Mouse (Mus musculus): Measurements from ENCODE around the gene Glt1d1. TPM values are rescaled to one million over a fixed set of nuclear protein-coding genes. Genes with fewer than 3 reads are reported as not detected.
"Not testable (repeated sequence)": the region's sequence is repeated elsewhere in the genome, so short reads cannot be mapped to it uniquely, and the experiment has no call there.

Gene Glt1d1
- polyA plus RNA-seq, 1 experiment: 2.5 TPM

- Histone ChIP-seq H3K4me3 (ENCODE audit: insufficient read depth, low read depth, low read length) (no peak overlapping the region), H3K27ac (ENCODE audit: insufficient read depth, low read depth, low read length) (no peak overlapping the region), H3K4me1 (ENCODE audit: control insufficient read depth, insufficient read depth, low read length) (no peaks in the 10 kb centered on the region), H3K27me3 (replicated peaks; ENCODE audit: control insufficient read depth, insufficient read depth, low read length) (no peaks in the 10 kb centered on the region), H3K36me3 (ENCODE audit: control insufficient read depth, insufficient read depth, low read length) (no peaks in the 10 kb centered on the region)
- DNase-seq: no peak
- 92% methylated on average over 8 of the region's 8 CpGs for WGBS
- no peak for TF ChIP-seq POLR2A (IDR thresholded peaks at IDR 0.05; ENCODE audit: low read depth, low read length)
- no peak for TF ChIP-seq CTCF (conservative IDR thresholded peaks at IDR 0.05; ENCODE audit: insufficient read depth, insufficient read length, low read depth, low read length)
Observed at GRCm38 (mm10) chr5:127705976-127706375, 73.9 kb downstream of the Glt1d1 start.

- no peaks in the 10 kb centered on the region for H3K36me3 ChIP-seq (ENCODE audit: control insufficient read depth, insufficient read depth, low read length)
- no peaks in the 10 kb centered on the region for H3K27me3 ChIP-seq (replicated peaks; ENCODE audit: control insufficient read depth, insufficient read depth, low read length)
- H3K4me3 ChIP-seq (ENCODE audit: insufficient read depth, low read depth, low read length): no peak overlapping the region
- no peak overlapping the region for H3K27ac ChIP-seq (ENCODE audit: insufficient read depth, low read depth, low read length)
- no peak for TF ChIP-seq POLR2A (IDR thresholded peaks at IDR 0.05; ENCODE audit: low read depth, low read length)
- no peak for TF ChIP-seq CTCF (conservative IDR thresholded peaks at IDR 0.05; ENCODE audit: insufficient read depth, insufficient read length, low read depth, low read length)
- DNase-seq: no peak
- no peaks in the 10 kb centered on the region for H3K4me1 ChIP-seq (ENCODE audit: control insufficient read depth, insufficient read depth, low read length)
- 74% methylated on average over 9 of the region's 9 CpGs for WGBS
Observed at GRCm38 (mm10) chr5:127708143-127708542, 76.1 kb downstream of the Glt1d1 start.

GRCm38 (mm10) chr5:127714783-127715704 lies 83.0 kb downstream of the Glt1d1 start:
- no peak for DNase-seq
- WGBS: 67% methylated on average over 7 of the region's 7 CpGs
- H3K27me3 ChIP-seq (replicated peaks; ENCODE audit: control insufficient read depth, insufficient read depth, low read length): no peaks in the 10 kb centered on the region
- H3K27ac ChIP-seq (ENCODE audit: insufficient read depth, low read depth, low read length): no peak overlapping the region
- H3K4me1 ChIP-seq (ENCODE audit: control insufficient read depth, insufficient read depth, low read length): no peaks in the 10 kb centered on the region
- no peak overlapping the region for H3K4me3 ChIP-seq (ENCODE audit: insufficient read depth, low read depth, low read length)
- no peaks in the 10 kb centered on the region for H3K36me3 ChIP-seq (ENCODE audit: control insufficient read depth, insufficient read depth, low read length)
- TF ChIP-seq POLR2A (IDR thresholded peaks at IDR 0.05; ENCODE audit: low read depth, low read length) (no peak), CTCF (conservative IDR thresholded peaks at IDR 0.05; ENCODE audit: insufficient read depth, insufficient read length, low read depth, low read length) (0 out of 2 replicates have a peak, but pooled peaks have one; percentile 23)

GRCm38 (mm10) chr5:127720591-127721379 lies 88.7 kb downstream of the Glt1d1 start:
- Histone ChIP-seq H3K27me3 (replicated peaks; ENCODE audit: control insufficient read depth, insufficient read depth, low read length) (no peaks in the 10 kb centered on the region; the same call in 1 of the 2 replicates), H3K4me1 (ENCODE audit: control insufficient read depth, insufficient read depth, low read length) (no peaks in the 10 kb centered on the region), H3K36me3 (ENCODE audit: control insufficient read depth, insufficient read depth, low read length) (no peaks in the 10 kb centered on the region), H3K4me3 (ENCODE audit: insufficient read depth, low read depth, low read length) (peak overlapping the region; percentile 22; the same call in 1 of the 2 replicates), H3K27ac (ENCODE audit: insufficient read depth, low read depth, low read length) (no peak overlapping the region)
- 32% methylated on average over 15 of the region's 15 CpGs for WGBS
- no peak for TF ChIP-seq POLR2A (IDR thresholded peaks at IDR 0.05; ENCODE audit: low read depth, low read length)
- TF ChIP-seq CTCF (conservative IDR thresholded peaks at IDR 0.05; ENCODE audit: insufficient read depth, insufficient read length, low read depth, low read length): no peak
- DNase-seq: peak; percentile 76

- H3K4me3 ChIP-seq (ENCODE audit: insufficient read depth, low read depth, low read length); H3K4me1 ChIP-seq (ENCODE audit: control insufficient read depth, insufficient read depth, low read length); H3K27me3 ChIP-seq (replicated peaks; ENCODE audit: control insufficient read depth, insufficient read depth, low read length); H3K27ac ChIP-seq (ENCODE audit: insufficient read depth, low read depth, low read length); H3K36me3 ChIP-seq (ENCODE audit: control insufficient read depth, insufficient read depth, low read length); DNase-seq: not testable (repeated sequence)
- WGBS: 97% methylated on average over 12 of the region's 12 CpGs
Observed at GRCm38 (mm10) chr5:127722171-127722570, 90.1 kb downstream of the Glt1d1 start.

- DNase-seq: no peak
- WGBS: 95% methylated on average over 2 of the region's 2 CpGs
- no peaks in the 10 kb centered on the region for H3K36me3 ChIP-seq (ENCODE audit: control insufficient read depth, insufficient read depth, low read length)
- TF ChIP-seq POLR2A (IDR thresholded peaks at IDR 0.05; ENCODE audit: low read depth, low read length) (no peak), CTCF (conservative IDR thresholded peaks at IDR 0.05; ENCODE audit: insufficient read depth, insufficient read length, low read depth, low read length) (no peak)
- H3K27ac ChIP-seq (ENCODE audit: insufficient read depth, low read depth, low read length): no peak overlapping the region
- no peak overlapping the region for H3K4me3 ChIP-seq (ENCODE audit: insufficient read depth, low read depth, low read length)
- no peaks in the 10 kb centered on the region for H3K27me3 ChIP-seq (replicated peaks; ENCODE audit: control insufficient read depth, insufficient read depth, low read length)
- H3K4me1 ChIP-seq (ENCODE audit: control insufficient read depth, insufficient read depth, low read length): no peaks in the 10 kb centered on the region
Observed at GRCm38 (mm10) chr5:127730351-127730750, 98.3 kb downstream of the Glt1d1 start.

GRCm38 (mm10) chr5:127741331-127741730 lies 109.3 kb downstream of the Glt1d1 start:
- peak; percentile 6 for DNase-seq
- no peaks in the 10 kb centered on the region for H3K27me3 ChIP-seq (replicated peaks; ENCODE audit: control insufficient read depth, insufficient read depth, low read length)
- H3K27ac ChIP-seq (ENCODE audit: insufficient read depth, low read depth, low read length): no peak overlapping the region
- 82% methylated on average over 16 of the region's 16 CpGs for WGBS
- no peaks in the 10 kb centered on the region for H3K4me1 ChIP-seq (ENCODE audit: control insufficient read depth, insufficient read depth, low read length)
- no peaks in the 10 kb centered on the region for H3K36me3 ChIP-seq (ENCODE audit: control insufficient read depth, insufficient read depth, low read length)
- TF ChIP-seq POLR2A (IDR thresholded peaks at IDR 0.05; ENCODE audit: low read depth, low read length) (no peak), CTCF (conservative IDR thresholded peaks at IDR 0.05; ENCODE audit: insufficient read depth, insufficient read length, low read depth, low read length) (no peak)
- no peak overlapping the region for H3K4me3 ChIP-seq (ENCODE audit: insufficient read depth, low read depth, low read length)

- not testable (repeated sequence) for H3K4me1 ChIP-seq (ENCODE audit: control insufficient read depth, insufficient read depth, low read length); H3K27me3 ChIP-seq (replicated peaks; ENCODE audit: control insufficient read depth, insufficient read depth, low read length); H3K27ac ChIP-seq (ENCODE audit: insufficient read depth, low read depth, low read length); H3K36me3 ChIP-seq (ENCODE audit: control insufficient read depth, insufficient read depth, low read length); DNase-seq; H3K4me3 ChIP-seq (ENCODE audit: insufficient read depth, low read depth, low read length)
- WGBS: 91% methylated on average over 3 of the region's 3 CpGs
Observed at GRCm38 (mm10) chr5:127749540-127749939, 117.5 kb downstream of the Glt1d1 start.

Measured in kidney, adult 2 months (tissue).